Mouse (Mus musculus) heart, adult 2 months (tissue): ENCODE data around the gene Fthl17a.

Experiments
- CTCF ChIP-seq: fragments of 200-600 bp; IDR thresholded peaks from 2 replicates; pipeline ENCODE4 v1.8.1; 2022; ENCODE audit warnings: antibody characterized with exemption, mild to moderate bottlenecking, moderate library complexity
- EP300 ChIP-seq: fragments of 200-500 bp; IDR thresholded peaks from 2 replicates; pipeline ENCODE4 v1.6.1; 2011; ENCODE audit warnings: low read depth, low read length, control low read depth; ENCODE audit not compliant: insufficient read depth
- POLR2A ChIP-seq: fragments of 200-500 bp; IDR thresholded peaks from 2 replicates; pipeline ENCODE4 v1.6.1; 2011; ENCODE audit warnings: mild to moderate bottlenecking, low read depth, low read length, control low read depth; ENCODE audit not compliant: insufficient read depth

DNA sequence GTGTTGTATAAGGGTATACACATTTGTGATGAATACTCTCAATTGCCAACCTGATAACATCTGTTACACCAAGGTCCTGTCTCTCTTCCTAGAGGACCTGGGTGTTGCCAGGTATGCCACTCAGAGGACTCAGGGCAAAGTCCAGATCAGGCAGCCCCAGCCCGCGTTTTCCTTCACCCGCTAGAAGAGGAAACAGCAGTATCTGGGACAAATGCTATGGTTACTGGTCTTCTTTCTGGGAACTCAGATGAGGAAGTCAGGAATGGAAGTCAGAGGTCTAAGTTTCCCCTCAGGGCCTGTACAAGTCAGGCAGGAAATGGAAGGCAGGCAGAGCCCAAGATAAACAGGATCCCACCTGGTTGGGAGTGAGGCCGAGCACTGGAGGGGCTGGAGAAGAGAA lies 55.2 kb downstream of the Fthl17a start:
- no peak for TF ChIP-seq EP300
- TF ChIP-seq CTCF, result no peak
- TF ChIP-seq POLR2A, result no peak
